Mouse (Mus musculus) G1E (cell line): ENCODE measurements around the gene R3hcc1l.

Experiments
- CTCF ChIP-seq: IDR thresholded peaks from 2 replicates; pipeline ENCODE4 v1.5.1; 2012; ENCODE audit warnings: low read depth, low read length, inconsistent platforms, mixed read lengths
- GATA1 ChIP-seq: IDR thresholded peaks from 2 replicates; pipeline ENCODE4 v1.6.1; 2012; ENCODE audit warnings: borderline replicate concordance, low read length, inconsistent platforms, mixed read lengths
- GATA2 ChIP-seq: IDR thresholded peaks from 2 replicates; pipeline ENCODE4 v1.6.1; 2012; ENCODE audit warnings: low read depth, low read length, inconsistent platforms, borderline replicate concordance
- POLR2AphosphoS5 ChIP-seq: IDR thresholded peaks from 2 replicates; pipeline ENCODE4 v1.6.1; 2012; ENCODE audit warnings: low read depth, low read length, inconsistent platforms; ENCODE audit not compliant: insufficient replicate concordance
- TAL1 ChIP-seq: conservative IDR thresholded peaks from 2 replicates; pipeline ENCODE4 v1.6.1; 2012; ENCODE audit warnings: low read depth, low read length, inconsistent platforms, mixed read lengths

DNA sequence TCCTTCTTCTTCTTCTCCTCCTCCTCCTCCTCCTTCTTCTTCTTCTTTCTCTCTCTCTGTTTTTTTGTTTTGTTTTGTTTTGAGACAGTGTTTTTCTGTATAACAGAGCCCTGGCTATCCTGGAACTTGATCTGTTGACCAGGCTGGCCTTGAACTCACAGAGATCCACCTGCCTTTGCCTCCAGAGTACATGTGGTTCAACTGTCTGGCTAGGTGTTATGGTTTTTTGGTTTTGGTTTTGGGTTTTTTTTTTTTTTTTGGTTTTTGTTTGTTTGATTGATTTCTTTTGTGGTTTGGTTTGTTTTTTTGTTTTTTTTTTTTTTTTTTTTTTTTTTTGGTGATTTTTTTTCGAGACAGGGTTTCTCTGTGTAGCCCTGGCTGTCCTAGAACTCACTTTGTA lies 58.3 kb downstream of the R3hcc1l start:
- TF ChIP-seq CTCF (no peak), TAL1 (no peak), GATA1 (no peak), POLR2AphosphoS5 (no peak), GATA2 (no peak)
